Mouse (Mus musculus) Muller cell, postnatal 12 days (primary cell): ENCODE data around the gene Eva1c.
A peak's percentile ranks its signal among the peaks of the same experiment; 100 is the strongest.

ENCODE experiments used
- DNase-seq: peaks from one replicate; pipeline ENCODE4 v3.0.0-alpha.2; 2015; ENCODE audit errors: inconsistent ontology term

Gene Eva1c

DNA sequence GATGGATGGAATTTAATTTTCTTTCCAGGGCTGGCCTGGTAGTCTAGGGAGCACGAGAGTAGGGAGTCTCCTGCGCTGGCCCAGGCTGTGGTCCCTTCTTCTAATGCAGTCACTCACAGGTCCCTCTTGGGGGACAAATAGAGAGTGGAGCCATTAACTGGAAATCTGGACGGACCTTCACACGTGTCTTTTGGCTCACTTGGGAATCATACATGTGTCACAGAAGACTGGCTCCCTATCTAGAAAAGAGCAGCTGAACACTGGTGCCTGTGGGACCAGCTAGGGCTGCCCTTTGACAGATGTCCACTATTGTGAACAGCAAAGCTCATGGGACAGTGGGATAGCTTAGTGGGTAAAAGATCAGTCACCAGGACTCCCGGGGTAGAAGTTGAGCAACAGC, 478 bp upstream of the Eva1c start:
- DNase-seq, result no peak

DNA sequence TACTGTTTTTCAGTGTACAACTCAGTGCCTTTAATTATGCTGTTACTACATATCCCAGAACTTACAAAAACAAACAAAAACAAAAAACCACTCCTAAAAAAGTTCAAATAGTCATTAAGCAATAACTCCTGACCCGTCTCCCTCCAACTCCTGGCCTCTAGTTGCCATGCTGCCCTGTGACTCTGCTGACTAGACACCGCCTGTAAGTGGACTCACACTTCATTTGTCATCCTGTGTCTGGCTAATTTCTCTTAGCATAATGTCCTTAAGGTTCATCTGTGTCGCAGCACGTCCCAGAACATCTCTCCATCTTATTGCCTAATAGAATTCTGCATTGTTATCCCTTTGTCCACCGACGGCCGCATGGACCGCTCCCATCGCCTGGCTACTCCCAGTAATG, 979 bp downstream of the Eva1c start:
- DNase-seq, result no peak

DNA sequence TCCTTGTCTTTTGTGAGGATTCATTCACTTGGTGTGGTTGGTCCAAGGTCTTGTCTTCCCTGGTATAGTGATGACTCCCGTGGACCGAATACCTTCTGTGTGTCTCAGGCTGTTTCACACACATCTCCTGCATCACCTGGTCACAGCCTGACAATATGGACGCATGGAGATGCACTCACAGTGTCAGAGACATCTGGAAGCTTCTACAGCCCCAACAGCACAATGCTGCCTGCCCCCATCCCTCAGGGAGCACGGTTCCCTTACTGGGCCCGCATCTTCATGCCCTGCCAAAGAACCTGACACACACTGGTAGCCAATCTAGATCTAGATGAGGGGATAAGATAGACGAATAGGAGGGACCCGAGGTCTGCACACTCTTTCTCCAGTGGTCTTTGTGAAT, 2.6 kb downstream of the Eva1c start:
- DNase-seq, result no peak

DNA sequence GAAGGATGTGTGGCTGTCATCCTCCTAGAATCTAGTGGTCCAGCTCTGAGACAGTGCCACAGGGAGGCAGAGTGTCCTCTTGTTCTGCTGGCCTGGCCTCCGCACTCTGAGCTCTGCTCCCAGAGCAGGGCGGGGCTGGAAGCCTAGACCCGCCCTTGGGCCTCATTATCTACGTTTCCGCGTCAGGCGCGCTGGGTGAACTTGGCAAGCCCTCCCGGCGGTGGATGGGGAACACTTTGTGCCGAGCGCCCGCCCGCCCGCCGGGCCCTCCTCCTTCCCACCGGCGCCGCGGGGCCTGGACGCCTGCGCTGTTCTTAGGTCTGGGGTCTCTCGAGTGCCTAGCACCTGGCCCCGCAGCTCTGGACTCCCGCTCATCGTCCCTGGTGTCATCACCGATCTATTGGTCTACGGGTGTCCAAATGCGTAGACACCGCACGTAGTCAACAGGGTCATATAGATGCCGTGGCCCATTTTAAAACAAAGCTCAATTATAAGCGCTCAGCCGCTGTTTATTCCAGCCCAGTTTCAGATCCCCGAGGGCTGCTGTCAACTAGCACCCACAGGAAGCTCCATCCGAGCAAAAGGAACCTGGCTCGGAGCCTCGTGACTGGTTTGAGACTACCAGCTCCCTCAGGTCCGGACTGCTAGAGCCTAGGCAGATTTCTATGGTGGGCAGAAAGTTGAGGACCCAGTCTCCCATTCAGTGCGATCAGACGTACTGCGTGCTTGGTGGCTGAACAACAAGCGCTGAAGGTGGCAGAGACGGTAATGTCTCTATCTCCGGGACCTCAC, 3.6 kb downstream of the Eva1c start:
- DNase-seq, result peak; percentile 94

DNA sequence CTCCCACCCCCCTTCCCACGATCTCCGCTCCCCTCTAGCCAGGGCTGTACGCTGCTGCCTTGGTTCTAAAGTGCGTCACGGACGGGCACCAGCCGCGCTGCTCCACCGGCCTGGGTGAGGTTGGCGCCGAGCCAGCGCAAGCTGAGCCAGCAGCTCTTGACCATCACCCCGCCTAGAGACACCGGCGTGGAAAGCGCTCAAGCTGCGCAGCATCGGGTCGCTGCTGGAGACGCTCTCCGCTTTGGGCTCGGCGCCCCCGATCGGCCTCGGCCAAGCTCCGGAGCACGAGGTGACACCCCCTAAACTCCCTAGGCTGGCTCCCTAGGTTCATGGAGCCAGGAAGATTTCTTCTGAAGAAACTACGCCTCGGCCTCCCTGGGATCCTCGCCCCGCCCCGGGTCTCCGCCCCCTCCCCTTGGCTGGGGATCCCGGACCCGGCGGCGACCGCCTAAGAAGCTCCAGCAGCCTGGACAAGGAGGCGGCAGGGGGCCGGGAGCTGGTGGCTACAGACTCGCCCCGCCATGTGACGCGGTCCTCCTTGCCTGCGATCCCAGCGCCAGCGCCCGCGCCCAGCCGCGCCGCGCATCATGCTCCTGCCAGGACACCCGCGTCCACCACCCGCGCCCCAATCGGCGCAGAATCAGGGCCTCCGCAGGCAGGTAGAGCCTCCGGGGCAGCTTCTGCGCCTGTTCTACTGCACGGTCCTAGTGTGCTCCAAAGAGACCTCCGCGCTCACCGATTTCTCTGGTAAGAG, 4.3 kb downstream of the Eva1c start:
- DNase-seq, result peak; percentile 89

DNA sequence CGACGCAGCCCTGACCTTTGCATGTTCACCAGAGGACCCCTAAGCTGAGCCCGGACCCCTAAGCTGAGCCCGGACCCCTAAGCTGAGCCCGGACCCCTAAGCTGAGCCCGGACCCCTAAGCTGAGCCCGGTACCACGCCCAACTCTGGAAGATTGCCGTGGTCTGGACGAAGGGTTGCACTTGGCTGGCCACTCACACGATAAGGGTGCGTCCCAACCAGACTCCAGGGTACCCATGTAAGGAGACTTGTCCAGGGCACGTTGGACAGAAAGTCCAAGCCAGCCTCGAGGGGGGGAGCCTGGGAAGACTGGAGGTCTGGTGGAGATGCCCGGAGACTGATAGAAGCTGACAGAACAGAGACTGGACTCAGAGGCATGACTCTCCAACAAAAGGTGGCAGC, 5.2 kb downstream of the Eva1c start:
- peak; percentile 37 for DNase-seq

DNA sequence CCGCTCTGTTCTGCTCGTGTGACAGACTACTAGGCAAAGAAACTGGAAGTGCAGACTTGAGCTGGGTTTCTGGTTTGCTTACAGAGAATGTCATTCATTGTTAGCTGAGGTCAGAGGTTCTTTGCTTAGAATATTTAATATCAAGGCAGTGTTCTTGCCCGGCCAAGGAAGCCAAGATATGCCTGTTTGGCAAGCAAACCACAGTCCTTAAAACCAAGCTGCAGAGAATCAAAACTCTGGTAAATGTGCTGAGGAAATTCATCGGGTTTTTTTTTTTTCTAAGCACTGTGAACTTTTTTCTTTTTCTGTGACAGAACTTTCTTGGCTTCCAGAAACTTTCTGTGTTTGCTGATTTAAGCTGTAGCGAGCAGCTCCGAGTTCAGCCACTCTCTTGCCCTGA, 6.0 kb downstream of the Eva1c start:
- DNase-seq, result no peak

DNA sequence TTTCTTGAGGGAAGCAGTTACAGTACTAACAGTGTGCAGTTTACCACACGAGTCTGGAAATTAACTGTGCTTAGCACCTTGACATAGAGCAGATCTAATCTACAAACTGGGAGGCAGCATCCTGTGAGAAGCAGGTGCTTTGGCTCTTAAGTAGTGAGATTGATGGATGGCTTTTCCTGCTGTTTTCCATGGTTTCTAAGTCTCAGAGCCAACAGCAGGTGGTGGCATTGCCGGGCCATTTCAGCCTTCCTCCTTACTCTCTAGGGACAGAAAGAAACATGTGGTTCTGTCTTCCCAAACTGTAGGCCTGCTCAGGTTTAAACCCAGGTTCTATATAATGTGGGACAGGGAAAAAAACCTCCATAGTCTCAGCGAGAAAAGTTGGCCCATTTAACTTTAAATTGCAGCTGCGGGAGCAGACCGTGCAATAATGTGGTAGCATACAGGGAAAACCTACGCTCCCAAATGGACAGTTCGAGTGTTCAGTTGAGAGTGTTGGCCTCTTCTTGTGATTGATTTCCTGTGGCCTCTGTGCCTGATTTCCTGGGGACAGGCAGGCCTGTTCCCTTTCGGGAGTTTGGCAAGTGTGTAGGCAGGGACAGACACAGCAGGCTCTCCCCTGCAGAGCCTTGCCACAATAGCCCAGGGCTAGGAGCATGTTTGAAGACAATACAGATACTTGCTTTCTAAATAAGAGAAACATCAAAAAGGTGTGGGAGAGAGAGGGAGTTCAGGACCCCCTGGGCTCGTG, 6.7 kb downstream of the Eva1c start:
- DNase-seq, result no peak

DNA sequence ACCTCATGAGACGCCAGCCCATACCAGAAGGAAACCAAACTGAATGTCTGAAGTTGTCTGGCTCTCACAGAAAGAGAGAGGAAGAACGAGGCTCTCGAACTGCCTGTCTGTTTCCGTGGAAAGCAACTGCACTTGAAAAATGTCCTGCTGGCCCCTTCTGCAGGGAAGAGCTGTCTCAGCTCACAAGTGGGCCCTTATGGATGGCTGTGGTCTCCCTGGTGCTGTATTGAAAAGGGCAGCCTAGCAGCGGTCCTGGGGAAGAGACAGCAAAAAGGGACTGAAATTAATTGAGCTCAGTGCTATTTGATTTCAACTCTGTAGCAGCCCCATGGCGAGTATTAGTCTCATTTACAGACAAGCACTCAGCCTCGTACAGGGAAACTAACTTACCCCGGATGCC, 10.9 kb downstream of the Eva1c start:
- no peak for DNase-seq

DNA sequence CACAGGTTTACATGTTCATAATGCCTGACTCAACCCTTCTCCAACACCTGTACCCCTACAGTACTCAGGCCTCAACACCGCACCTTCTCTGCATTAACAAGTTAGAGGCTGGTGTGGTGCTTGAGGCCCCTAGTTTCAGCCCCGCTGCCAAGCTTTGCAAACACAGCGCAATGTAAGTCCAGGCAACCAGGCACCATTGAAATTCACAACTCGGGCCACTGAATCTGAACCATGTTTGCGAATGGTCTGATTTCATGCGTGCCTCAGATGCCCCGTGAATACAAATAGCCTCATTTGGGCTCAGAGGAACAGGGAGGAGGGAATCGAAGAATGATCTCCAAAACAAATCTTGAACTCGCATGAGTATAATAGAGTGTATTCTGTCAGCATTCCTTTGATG, 15.6 kb downstream of the Eva1c start:
- peak; percentile 78 for DNase-seq

DNA sequence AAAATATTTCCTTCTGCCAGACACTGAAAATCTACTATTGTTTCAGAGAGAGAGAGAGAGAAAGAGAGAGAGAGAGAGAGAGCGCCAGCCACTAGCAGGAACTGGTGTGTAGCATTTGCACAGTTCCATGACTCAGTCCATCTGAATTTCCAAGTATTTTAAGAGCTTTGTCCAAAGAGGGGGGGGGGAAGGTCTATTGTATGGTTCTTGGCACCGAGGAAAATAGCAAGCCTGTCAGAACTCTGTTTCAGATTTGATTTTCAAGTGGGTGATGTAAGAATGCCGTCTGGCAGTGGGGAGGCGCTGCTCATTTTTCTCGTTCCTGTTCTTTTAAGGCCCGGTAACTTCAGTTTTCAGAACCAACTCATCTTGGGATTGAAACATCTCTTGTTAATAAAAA, 18.5 kb downstream of the Eva1c start:
- DNase-seq, result peak; percentile 99

DNA sequence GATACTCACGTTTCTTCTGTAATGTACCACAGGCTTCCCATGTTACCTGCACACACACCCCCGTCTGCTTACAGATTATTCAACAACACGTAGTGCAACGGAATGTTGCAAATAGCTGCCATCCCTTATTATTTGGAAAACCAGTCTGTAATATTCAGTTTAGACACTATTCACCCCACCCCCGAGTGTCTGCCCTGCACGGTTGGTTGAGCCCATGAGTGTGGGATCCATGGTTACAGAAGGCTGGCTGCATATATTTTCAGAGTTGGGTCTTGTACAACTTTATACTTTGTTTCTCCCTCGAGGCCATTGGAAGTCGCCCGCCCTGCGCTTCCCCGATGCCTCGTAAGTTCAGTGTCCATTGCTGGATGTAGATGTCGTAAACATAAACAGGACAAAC, 19.1 kb downstream of the Eva1c start:
- DNase-seq, result peak; percentile 60

DNA sequence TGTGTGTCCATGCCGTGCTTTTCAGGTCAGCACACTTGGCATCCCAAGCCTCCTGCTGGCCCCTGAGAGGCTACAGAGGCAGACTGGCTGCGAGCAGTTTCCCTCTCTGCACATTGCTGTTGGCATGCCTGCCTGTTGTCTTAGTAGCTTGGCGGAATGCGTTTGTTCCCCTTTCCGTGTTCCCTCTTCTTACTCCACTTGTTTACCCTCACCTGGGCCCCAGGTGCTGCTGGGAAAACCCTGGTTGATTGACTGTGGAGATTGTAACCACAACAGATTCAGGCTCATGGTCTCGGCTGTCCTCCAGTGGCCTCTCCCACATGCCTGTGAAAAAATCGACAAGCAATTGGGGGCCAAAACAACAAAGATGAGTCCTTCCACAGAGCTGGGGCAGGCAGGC, 22.2 kb downstream of the Eva1c start:
- DNase-seq, result peak; percentile 52

DNA sequence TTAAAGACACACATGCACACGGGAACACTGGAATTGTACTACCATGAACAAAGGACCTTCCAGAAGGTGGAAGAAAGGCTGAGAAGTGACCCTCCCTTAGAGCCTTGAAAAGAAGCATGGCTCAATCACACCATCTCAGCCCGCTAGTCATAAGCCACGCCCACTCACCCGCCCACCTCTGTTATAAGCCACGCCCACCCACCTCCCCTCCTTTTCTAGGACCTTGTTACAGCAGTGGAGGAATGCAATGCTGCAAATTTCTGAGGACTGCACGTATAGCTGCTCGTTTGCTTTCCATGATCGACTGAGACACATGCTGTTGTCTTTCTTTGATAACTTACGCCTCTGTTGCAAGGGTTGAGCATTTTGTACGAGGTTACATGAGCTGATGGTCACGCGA, 22.7 kb downstream of the Eva1c start:
- peak; percentile 66 for DNase-seq

DNA sequence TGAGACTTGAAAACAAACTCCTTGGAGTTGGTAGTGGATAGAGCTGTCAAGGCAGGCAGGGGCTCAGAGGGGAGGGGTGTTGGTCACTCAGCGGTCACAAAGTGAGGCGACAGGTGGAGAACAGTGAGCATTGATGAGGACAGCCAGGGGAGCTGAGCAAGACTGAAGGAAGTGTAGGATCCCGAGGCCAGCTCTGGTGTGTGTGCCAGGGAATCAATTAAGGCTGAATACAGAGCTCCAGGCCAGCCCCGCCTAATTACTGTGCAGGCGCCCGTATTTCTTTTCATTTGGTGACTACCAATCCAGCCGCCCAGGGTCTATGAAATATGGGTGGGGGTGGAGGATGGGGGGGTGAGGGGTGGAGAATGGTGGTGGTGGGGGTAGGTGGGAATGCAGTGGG, 24.4 kb downstream of the Eva1c start:
- DNase-seq, result no peak

DNA sequence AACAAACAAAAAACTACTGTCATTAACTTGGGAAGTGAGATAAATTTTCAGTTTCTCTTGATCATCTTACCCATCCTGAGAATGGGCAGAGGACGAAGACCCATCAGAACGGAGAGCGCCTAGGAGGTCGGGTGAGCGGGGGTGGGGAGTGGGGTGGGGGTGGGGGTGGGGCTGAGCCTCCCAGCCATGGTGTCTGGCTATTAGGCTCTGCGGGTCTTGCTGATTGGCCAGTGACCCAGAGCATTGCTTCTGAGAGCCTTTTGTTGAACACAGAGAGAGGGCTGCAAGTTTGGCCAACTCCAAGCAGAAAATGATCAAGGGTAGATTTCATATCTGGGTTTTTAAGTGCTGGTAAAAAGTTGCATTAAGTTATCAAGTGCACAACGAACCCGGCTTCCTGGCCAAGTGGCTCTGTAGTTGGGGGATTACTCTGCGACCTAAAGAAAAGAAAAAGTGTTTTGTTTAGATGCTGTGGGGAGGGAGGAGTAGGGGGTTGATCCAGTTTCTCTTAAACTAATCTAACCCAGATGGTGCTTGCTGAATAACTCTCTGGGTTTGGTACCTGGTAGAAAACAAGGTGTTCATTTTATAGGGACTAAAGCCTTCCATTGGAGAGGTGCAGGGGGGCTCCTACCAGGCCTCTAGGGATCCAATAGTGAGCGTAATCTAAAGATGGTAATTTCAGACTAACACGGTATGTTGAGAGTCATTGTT, 25.3 kb downstream of the Eva1c start:
- no peak for DNase-seq

DNA sequence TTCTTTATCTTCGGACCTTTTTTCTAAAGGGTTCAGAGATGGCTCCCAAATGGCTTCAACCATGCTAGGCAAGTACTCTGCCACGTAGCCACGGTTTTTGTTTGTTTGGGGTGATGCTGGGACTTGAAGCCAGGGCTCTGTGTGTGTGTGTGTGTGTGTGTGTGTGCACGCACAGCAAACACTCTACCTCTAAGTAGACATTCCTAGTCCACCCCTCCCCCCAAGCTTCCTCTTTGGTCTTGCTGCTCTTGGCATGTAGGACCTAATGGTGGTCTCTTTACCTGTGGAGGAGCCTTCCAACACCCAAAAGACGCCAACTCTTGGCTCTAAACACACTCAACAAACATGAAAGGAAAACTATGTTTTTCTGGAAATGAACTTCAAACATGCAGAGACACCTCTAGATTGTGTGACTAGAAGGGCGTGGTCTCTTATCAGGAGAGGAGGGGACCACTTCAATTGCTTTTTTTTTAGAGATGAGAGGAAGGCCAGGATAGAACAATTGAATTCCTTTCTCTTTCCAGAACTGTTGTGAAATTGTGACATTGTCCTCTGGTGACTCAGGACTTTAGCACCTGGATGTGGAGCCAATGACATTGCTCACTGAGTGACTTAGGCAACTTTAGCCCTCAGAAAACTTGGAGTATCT, 30.2 kb downstream of the Eva1c start:
- DNase-seq, result peak; percentile 58

DNA sequence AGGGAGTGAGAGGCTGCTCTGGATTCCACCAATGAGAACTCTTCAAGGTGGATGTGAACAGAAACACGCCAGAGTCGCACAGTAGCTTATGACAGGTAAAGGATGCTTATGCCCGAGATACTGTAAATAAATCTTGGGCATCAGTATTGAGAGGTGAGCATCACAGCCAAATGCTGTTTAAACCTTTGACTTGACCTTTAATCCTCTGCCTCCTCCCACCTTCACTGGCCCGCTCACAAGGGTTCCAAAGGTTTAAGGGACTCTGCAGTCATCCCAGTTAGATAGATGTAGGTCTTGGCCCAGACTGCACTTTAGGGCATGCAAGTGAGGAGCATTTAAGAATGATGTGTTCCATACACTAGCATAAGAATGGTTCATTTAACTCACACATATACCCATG, 31.7 kb downstream of the Eva1c start:
- no peak for DNase-seq

DNA sequence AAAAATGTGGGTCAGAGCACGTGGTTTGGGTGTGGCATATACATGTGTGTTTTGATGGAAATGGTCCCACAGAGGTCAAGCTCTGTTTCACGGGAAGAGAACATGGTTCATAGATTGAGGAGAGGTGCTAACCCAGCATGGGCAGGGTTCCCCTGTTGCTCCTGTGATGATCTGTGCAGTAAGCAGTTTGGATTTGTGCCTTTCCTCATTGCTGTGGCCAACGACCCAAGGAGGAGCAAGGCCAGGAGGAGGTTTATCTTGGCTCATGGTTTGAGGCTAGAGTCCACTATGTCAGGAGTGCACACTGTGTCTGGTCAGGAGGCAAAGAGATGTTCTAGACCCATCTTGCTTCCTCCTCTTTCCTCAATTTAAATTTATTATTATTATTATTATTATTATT, 36.5 kb downstream of the Eva1c start:
- no peak for DNase-seq

DNA sequence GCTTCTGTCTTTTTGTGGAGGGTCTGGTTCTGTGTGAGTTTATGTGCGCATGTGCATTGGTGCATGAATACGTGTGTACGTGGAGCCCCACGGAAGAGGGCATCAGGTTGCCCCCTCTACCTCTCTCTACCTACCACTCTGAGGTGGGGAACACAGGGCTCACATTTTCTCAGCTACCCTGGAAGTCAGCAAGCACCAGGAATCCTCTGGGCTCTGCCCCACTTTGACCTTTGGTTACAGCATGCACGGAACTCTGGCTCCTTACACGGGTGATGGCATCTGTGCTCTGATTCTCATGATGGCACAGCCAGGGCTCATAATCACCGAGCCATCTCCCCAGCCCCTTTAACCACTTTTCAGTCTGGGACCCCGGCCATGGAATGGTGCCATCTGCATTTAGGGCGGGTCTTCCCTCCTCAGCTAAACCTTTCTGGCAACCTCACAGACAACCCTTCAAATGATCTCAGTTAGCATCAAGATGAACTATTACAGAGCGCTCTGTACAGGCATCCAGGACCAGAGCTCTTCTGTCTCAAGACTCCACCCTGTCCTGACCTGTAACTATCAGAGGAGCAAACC, 37.0 kb downstream of the Eva1c start:
- no peak for DNase-seq

DNA sequence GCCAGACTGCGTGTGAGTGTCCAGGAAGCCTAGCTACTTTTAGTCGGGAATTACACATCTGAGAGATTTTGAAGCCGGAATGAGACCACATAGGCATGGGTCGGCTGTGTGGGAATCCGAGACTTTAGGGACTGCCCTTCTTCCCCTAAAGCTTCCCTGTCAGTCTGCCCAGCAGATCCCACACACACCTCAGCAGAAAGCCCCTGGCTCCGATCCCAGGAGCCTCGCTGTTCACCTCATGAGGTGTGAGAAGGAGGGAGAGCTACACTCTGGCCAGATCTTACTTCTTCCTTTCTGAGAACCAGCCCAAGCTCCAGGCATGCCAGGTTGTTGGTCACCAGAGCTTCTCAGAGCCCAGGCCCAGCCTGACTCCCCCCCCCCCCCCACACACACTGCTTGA, 38.2 kb downstream of the Eva1c start:
- DNase-seq, result no peak
